Mouse (Mus musculus) forebrain, postnatal 0 days (tissue): Measurements from ENCODE around the gene Shc4. TPM values are rescaled to one million over a fixed set of nuclear protein-coding genes. Genes with fewer than 3 reads are reported as not detected.

Source experiments
- ATAC-seq: fragments of 200-750 bp; cut with Nextera tagmentation; 2 replicates; pipeline ENCODE4 v1.8.0; 2017; ENCODE audit warnings: mild to moderate bottlenecking, moderate library complexity
- DNase-seq: peaks from one replicate; pipeline ENCODE4 v3.0.0-alpha.2; 2015
- H3K27ac ChIP-seq: fragments of 300-500 bp; sonication (generic); 2 replicates; pipeline ENCODE4 v1.5.1; 2014; ENCODE audit warnings: low read depth, mild to moderate bottlenecking, antibody characterized with exemption, low read length, moderate library complexity, mixed read lengths
- H3K27me3 ChIP-seq: fragments of 300-500 bp; sonication (generic); 2 replicates; pipeline ENCODE4 v1.6.1; 2014; ENCODE audit warnings: mild to moderate bottlenecking, low read length, mixed read lengths; ENCODE audit not compliant: insufficient read depth
- H3K36me3 ChIP-seq: fragments of 300-500 bp; sonication (generic); 2 replicates; pipeline ENCODE4 v1.6.1; 2014; ENCODE audit warnings: mild to moderate bottlenecking, moderate library complexity; ENCODE audit not compliant: insufficient read depth
- H3K4me1 ChIP-seq: fragments of 300-500 bp; sonication (generic); 2 replicates; pipeline ENCODE4 v1.6.1; 2014; ENCODE audit warnings: antibody characterized with exemption; ENCODE audit not compliant: insufficient read depth
- H3K4me2 ChIP-seq: fragments of 300-500 bp; sonication (generic); 2 replicates; pipeline ENCODE4 v1.6.1; 2014; ENCODE audit warnings: low read depth, mild to moderate bottlenecking, moderate library complexity
- H3K4me3 ChIP-seq: fragments of 300-500 bp; sonication (generic); 2 replicates; pipeline ENCODE4 v1.5.1; 2014; ENCODE audit warnings: low read depth, low read length, mixed read lengths
- H3K9ac ChIP-seq: fragments of 300-500 bp; sonication (generic); 2 replicates; pipeline ENCODE4 v1.6.1; 2014; ENCODE audit warnings: mild to moderate bottlenecking
- H3K9me3 ChIP-seq: fragments of 300-500 bp; sonication (generic); 2 replicates; pipeline ENCODE4 v1.6.1; 2016; ENCODE audit warnings: low read length
- CTCF ChIP-seq: sonication (generic); IDR thresholded peaks from 2 replicates; pipeline ENCODE4 v1.5.1; 2016; ENCODE audit warnings: antibody characterized with exemption, control low read depth, low read depth
- WGBS: fragments of 180-500 bp; shearing (Covaris S2); extraction: QIAGEN DNeasy Blood & Tissue Kit; methylation state at CpG from one replicate; pipeline ENCODE4 v1.1.7; 2014; 5-methylcytosine and 5-hydroxymethylcytosine counted together
- polyA plus RNA-seq: library from polyadenylated mRNA; unstranded; fragments of >200 nt; fragmentation: Nextera tagmentation; extraction: Ambion mirVana; gene quantifications from 2 replicates; pipeline ENCODE4 v1.2.1, GENCODE M21; 2015
- total RNA-seq: library from RNA; depleted of rRNA; stranded (reverse); fragments of >200 nt; gene quantifications from 2 replicates; pipeline ENCODE4 v1.2.3, GENCODE M21; 2014

Shc4 gene
- total and polyA plus RNA-seq, 2 experiments from 2014 or later, result 2.5 to 6.8 TPM

DNA sequence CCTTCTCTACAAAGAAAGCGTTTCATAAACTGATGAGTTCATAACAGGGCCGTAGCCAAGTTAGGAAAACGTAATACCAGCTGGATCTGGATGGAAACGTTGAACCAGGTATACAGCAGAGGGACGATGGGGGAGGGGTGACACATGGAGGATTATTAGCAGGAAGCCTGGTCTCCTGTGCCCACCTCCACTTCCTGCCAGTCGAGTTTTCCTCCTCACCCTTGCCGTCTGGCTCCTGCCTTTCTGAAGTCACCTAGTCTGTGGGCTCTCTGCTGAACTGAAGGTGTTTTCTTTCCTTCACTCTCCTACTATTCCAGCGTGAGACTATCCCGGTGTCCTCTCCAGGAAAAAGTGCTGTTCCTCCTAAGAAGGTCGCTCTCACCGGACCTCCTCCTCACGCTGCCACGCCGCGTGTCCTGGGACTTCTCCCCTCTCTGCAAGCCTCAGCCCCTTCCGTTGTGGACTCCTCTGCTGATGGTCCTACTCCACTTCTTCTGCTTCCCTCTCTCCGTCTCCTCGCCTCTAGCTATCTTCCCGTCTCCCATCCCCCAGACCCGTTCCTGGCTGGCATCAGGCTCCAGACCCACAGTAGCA lies 63.3 kb downstream of the Shc4 start:
- Histone ChIP-seq H3K27ac (no peak overlapping the region), H3K9ac (peak overlapping the region; percentile 26; the same call in 1 of the 2 replicates), H3K36me3 (no peaks in the 10 kb centered on the region), H3K4me2 (peak overlapping the region; percentile 33), H3K4me1 (no peaks in the 10 kb centered on the region), H3K4me3 (peak overlapping the region; percentile 8; the same call in 1 of the 2 replicates), H3K27me3 (no peaks in the 10 kb centered on the region), H3K9me3 (no peaks in the 10 kb centered on the region)
- DNase-seq (no peak), ATAC-seq (peak; percentile 62)
- WGBS, result 42% methylated on average over 20 of the region's 20 CpGs
- TF ChIP-seq CTCF, result no peak

DNA sequence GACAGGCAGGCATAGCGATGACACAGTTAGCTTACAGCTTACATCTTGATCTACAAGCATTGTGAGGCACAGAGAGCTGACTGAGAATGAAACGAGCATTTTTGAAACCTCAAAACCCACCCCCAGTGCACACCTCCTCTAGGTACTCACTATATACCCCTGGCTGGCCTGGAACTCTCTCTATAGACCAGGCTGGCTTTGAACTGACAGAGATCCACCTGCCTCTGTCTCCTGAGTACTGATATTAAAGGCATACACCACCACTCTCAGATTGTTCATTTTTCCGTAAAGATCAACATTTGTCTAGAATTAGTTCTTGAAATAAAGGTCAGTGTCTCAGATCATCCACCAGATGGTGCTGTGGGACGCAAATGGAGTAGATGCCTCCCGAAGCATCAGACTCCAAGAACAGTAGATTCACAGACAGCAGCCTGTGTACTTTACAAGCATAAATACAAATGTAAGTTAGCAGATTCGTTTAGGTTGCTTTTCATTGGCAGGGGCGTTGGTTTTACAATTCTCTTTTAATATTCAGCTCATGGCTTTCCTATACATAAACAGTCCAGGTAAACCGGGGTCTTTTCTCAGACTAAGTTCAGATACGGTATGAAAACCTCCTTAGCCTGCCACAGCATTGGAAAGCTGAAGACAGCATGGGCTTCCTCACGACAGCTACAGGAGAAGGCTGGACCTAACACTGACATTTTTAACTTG lies 64.0 kb downstream of the Shc4 start:
- Histone ChIP-seq H3K27me3 (no peaks in the 10 kb centered on the region), H3K27ac (no peak overlapping the region), H3K4me2 (peak overlapping the region; percentile 33), H3K36me3 (no peaks in the 10 kb centered on the region), H3K4me3 (peak overlapping the region; percentile 8; the same call in 1 of the 2 replicates), H3K4me1 (no peaks in the 10 kb centered on the region), H3K9me3 (no peaks in the 10 kb centered on the region), H3K9ac (peak overlapping the region; percentile 26; the same call in 1 of the 2 replicates)
- ATAC-seq (peak; percentile 90), DNase-seq (peak; percentile 85)
- TF ChIP-seq CTCF, result peak; percentile 93
- 13% methylated on average over 10 of the region's 10 CpGs for whole genome bisulfite sequencing

DNA sequence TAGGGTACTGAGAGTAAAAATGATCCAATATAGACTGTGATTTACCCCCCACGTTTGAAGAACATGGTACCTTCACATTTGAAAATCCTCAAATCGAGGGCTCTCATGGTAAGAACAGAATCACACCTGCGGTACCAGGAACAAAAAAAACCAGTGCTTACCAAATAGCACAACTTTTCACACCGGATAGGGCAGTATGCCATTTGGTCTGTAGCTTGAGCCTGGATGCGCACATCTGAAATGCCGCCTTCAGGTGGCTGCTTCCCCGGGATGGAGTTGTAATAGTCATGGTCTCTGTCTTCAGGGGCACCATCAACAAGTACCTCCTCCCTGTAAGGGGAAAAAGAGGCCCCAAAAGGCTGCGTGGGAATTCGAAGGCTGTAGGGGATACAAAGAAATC lies 68.6 kb downstream of the Shc4 start:
- ATAC-seq (no peak), DNase-seq (no peak)
- Histone ChIP-seq H3K9me3 (no peaks in the 10 kb centered on the region), H3K27ac (no peak overlapping the region), H3K4me2 (no peak overlapping the region), H3K27me3 (no peaks in the 10 kb centered on the region), H3K4me1 (no peaks in the 10 kb centered on the region), H3K9ac (no peak overlapping the region), H3K4me3 (no peak overlapping the region), H3K36me3 (no peaks in the 10 kb centered on the region)
- 93% methylated on average over 9 of the region's 9 CpGs for WGBS
- no peak for TF ChIP-seq CTCF

DNA sequence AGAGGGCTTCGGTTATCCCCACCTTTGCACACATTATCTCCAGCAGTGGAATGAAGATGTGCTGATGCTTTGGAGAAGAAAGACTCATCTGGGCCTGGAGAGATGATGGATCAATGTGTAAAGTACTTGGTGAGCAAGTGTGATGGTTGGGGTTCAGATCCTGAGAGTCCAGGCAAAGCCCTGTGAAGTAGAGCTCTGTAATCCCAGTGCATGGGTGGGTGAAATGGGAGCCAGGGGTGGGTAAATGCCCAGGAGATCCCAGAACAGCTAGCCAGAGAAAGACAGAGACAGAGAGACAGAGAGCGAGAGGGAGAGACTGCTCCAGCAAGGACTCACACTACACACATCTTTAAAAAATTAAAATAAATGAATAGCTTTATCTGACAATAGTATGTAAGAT lies 70.7 kb downstream of the Shc4 start:
- DNase-seq (no peak), ATAC-seq (no peak)
- no peak for TF ChIP-seq CTCF
- no peaks in the 10 kb centered on the region for H3K4me1 ChIP-seq
- H3K4me2 ChIP-seq, result no peak overlapping the region
- no peaks in the 10 kb centered on the region for H3K27me3 ChIP-seq
- H3K36me3 ChIP-seq, result no peaks in the 10 kb centered on the region
- no peaks in the 10 kb centered on the region for H3K9me3 ChIP-seq
- H3K27ac ChIP-seq, result no peak overlapping the region
- WGBS, result 97% methylated on average over 2 of the region's 2 CpGs
- no peak overlapping the region for H3K9ac ChIP-seq
- no peak overlapping the region for H3K4me3 ChIP-seq

DNA sequence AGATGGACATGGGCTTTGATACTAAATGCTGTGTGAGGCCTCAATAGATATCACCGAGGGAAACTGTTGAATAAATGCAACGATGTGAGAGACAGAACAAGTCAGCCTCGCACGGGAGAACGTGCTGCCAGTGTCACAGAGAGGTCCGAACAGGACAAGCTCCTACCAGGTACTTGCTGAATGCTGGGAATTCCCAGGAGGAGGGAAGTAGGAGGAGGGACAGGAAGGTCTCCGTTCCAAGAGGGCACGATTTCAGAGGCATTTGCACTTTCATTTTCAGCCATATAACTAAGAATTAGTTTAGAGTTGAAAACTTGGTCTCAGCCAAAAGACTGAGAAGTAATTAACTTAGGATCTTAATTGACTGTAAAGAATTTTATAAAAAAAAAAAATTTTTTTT lies 72.4 kb downstream of the Shc4 start:
- no peak for TF ChIP-seq CTCF
- H3K9ac ChIP-seq, result no peak overlapping the region
- WGBS, result 49% methylated on average over 8 of the region's 8 CpGs

DNA sequence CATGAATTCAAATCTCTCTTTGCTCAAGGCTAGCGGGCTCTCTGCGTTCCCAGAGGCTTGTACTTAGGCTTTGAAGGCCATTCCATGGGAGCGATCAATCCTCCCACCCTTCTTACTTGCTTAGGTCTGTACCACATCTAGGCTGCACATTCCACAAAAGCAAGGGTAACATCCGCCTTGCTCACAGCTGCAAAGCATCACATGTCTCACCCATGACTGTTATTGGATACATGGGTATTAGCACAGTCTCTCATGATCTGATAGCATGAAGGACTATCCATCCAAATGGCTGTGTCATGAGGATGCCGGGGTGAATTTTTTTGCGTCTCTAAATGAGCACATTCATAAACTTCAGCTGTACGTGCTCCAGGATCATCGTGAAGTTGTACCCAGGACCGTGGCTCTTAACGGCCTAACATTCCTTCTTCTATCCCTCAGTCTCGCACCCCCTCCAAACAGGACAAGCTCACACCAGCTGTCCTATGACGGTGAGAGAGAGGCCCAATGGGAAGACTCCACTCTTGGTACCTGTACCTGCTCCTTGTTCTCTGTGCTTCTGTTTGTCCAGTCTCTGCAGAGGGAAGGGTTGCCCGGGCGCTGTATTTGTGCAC lies 73.1 kb downstream of the Shc4 start:
- no peaks in the 10 kb centered on the region for H3K36me3 ChIP-seq
- H3K9ac ChIP-seq, result no peak overlapping the region
- H3K4me2 ChIP-seq, result no peak overlapping the region
- H3K27me3 ChIP-seq, result no peaks in the 10 kb centered on the region
- no peak overlapping the region for H3K27ac ChIP-seq
- no peak for ATAC-seq
- no peak for DNase-seq
- no peaks in the 10 kb centered on the region for H3K4me1 ChIP-seq
- no peak overlapping the region for H3K4me3 ChIP-seq
- TF ChIP-seq CTCF, result no peak
- WGBS, result 94% methylated on average over 14 of the region's 14 CpGs
- H3K9me3 ChIP-seq, result no peaks in the 10 kb centered on the region

More for the DNA sequence above, 72.4 kb downstream of the Shc4 start:
- H3K27me3 ChIP-seq, result no peaks in the 10 kb centered on the region
- no peak overlapping the region for H3K27ac ChIP-seq
- no peaks in the 10 kb centered on the region for H3K4me1 ChIP-seq
- H3K9me3 ChIP-seq, result no peaks in the 10 kb centered on the region
- ATAC-seq, result no peak
- DNase-seq, result no peak
- H3K36me3 ChIP-seq, result no peaks in the 10 kb centered on the region
- no peak overlapping the region for H3K4me3 ChIP-seq
- H3K4me2 ChIP-seq, result no peak overlapping the region

DNA sequence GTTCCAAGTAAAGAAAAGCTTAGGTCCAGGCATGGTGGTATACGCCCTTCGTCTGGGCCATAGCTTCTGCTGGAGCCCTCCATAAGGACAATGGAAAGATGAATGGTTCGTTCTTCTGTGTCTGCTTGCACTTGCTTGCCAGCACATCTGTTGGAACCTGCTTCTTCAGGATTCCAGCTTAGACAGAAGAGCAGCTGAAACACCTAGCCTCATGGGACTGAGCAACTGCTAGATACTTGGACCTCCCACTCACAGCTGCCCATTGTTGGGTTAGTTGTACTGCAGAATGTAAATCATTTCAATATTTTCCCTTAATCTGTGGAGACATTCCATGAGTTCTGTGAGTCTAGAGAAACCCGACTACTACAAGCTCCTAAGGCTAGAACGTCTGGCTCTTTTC lies 73.9 kb downstream of the Shc4 start:
- TF ChIP-seq CTCF, result no peak
- H3K36me3 ChIP-seq, result no peaks in the 10 kb centered on the region
- no peaks in the 10 kb centered on the region for H3K27me3 ChIP-seq
- H3K4me3 ChIP-seq, result no peak overlapping the region
- ATAC-seq (no peak), DNase-seq (no peak)
- no peak overlapping the region for H3K27ac ChIP-seq
- no peak overlapping the region for H3K4me2 ChIP-seq
- no peaks in the 10 kb centered on the region for H3K9me3 ChIP-seq
- no peaks in the 10 kb centered on the region for H3K4me1 ChIP-seq
- WGBS, result 96% methylated on average over 5 of the region's 5 CpGs
- no peak overlapping the region for H3K9ac ChIP-seq
